Mouse (Mus musculus) hindbrain, embryonic 11.5 days (tissue): ENCODE data around the gene Rbfox2. TPM values are rescaled to one million over a fixed set of nuclear protein-coding genes. Genes with fewer than 3 reads are reported as not detected.

Experiments
- ATAC-seq: fragments of 200-750 bp; cut with Nextera tagmentation; 2 replicates; pipeline ENCODE4 v1.8.0; 2017; ENCODE audit warnings: mild to moderate bottlenecking, moderate TSS enrichment, moderate library complexity; ENCODE audit not compliant: low FRiP score
- DNase-seq: peaks from one replicate; pipeline ENCODE4 v3.0.0-alpha.2; 2015; ENCODE audit warnings: low spot score
- H3K27ac ChIP-seq: fragments of 300-500 bp; sonication (generic); 2 replicates; pipeline ENCODE4 v1.5.1; 2014; ENCODE audit warnings: mild to moderate bottlenecking, low read depth, low read length
- H3K27me3 ChIP-seq: fragments of 300-500 bp; sonication (generic); 2 replicates; pipeline ENCODE4 v1.6.1; 2014; ENCODE audit warnings: mild to moderate bottlenecking, low read length, moderate library complexity, mixed read lengths; ENCODE audit not compliant: control insufficient read depth, insufficient read depth
- H3K36me3 ChIP-seq: fragments of 300-500 bp; sonication (generic); 2 replicates; pipeline ENCODE4 v1.6.1; 2014; ENCODE audit warnings: mild to moderate bottlenecking, low read length, moderate library complexity, mixed read lengths; ENCODE audit not compliant: control insufficient read depth, insufficient read depth
- H3K4me1 ChIP-seq: fragments of 300-500 bp; sonication (generic); replicated peaks from 2 replicates; pipeline ENCODE4 v1.6.1; 2014; ENCODE audit warnings: low read length, mixed read lengths; ENCODE audit not compliant: control insufficient read depth, insufficient read depth
- H3K4me2 ChIP-seq: fragments of 300-500 bp; sonication (generic); replicated peaks from 2 replicates; pipeline ENCODE4 v1.6.1; 2014; ENCODE audit warnings: mild to moderate bottlenecking, low read depth, low read length
- H3K4me3 ChIP-seq: fragments of 300-500 bp; sonication (generic); 2 replicates; pipeline ENCODE4 v1.5.1; 2014; ENCODE audit warnings: low read depth, low read length
- H3K9ac ChIP-seq: fragments of 300-500 bp; sonication (generic); 2 replicates; pipeline ENCODE4 v1.6.1; 2014; ENCODE audit warnings: low read depth, low read length
- H3K9me3 ChIP-seq: fragments of 300-500 bp; sonication (generic); 2 replicates; pipeline ENCODE4 v1.6.1; 2016; ENCODE audit warnings: low read length; ENCODE audit not compliant: control insufficient read depth
- WGBS: fragments of 180-500 bp; shearing (Covaris S2); extraction: QIAGEN DNeasy Blood & Tissue Kit; methylation state at CpG from one replicate; pipeline ENCODE4 v1.1.7; 2014; 5-methylcytosine and 5-hydroxymethylcytosine counted together
- polyA plus RNA-seq: library from polyadenylated mRNA; unstranded; fragments of >200 nt; fragmentation: Nextera tagmentation; extraction: Ambion mirVana; gene quantifications from 2 replicates; pipeline ENCODE4 v1.2.1, GENCODE M21; 2014

The Rbfox2 gene
- polyA plus RNA-seq, 1 experiment from 2014 or later: 142 TPM

- Histone ChIP-seq H3K9me3 (no peaks in the 10 kb centered on the region), H3K4me1 (no peaks in the 10 kb centered on the region), H3K4me3 (no peak overlapping the region), H3K27ac (no peak overlapping the region), H3K9ac (no peak overlapping the region), H3K36me3 (no peaks in the 10 kb centered on the region), H3K4me2 (no peak overlapping the region), H3K27me3 (no peaks in the 10 kb centered on the region)
- ATAC-seq (no peak), DNase-seq (no peak)
- 78% methylated on average over 6 of the region's 6 CpGs for WGBS
These were observed 14.4 kb downstream of the Rbfox2 start for GRCm38 (mm10) chr15:77292381-77292780.

- Histone ChIP-seq H3K9me3 (no peaks in the 10 kb centered on the region), H3K27ac (no peak overlapping the region)
- 57% methylated on average over 7 of the region's 7 CpGs for WGBS
These were observed 15.3 kb downstream of the Rbfox2 start for GRCm38 (mm10) chr15:77291471-77291870.

GRCm38 (mm10) chr15:77290352-77290751, 16.5 kb downstream of the Rbfox2 start:
- H3K9ac ChIP-seq: no peak overlapping the region
- H3K4me1 ChIP-seq: no peaks in the 10 kb centered on the region
- DNase-seq: no peak
- H3K4me2 ChIP-seq: no peak overlapping the region
- H3K27ac ChIP-seq: no peak overlapping the region
- no peak for ATAC-seq
- no peaks in the 10 kb centered on the region for H3K27me3 ChIP-seq
- H3K4me3 ChIP-seq: no peak overlapping the region
- H3K9me3 ChIP-seq: no peaks in the 10 kb centered on the region
- 80% methylated on average over 2 of the region's 2 CpGs for WGBS
- no peaks in the 10 kb centered on the region for H3K36me3 ChIP-seq

More at GRCm38 (mm10) chr15:77291471-77291870, 15.3 kb downstream of the Rbfox2 start:
- Histone ChIP-seq H3K36me3 (no peaks in the 10 kb centered on the region), H3K4me3 (no peak overlapping the region), H3K27me3 (no peaks in the 10 kb centered on the region), H3K4me1 (no peaks in the 10 kb centered on the region), H3K4me2 (no peak overlapping the region), H3K9ac (no peak overlapping the region)
- DNase-seq (no peak), ATAC-seq (no peak)

GRCm38 (mm10) chr15:77280130-77280529, 26.7 kb downstream of the Rbfox2 start:
- H3K4me1 ChIP-seq: no peaks in the 10 kb centered on the region
- WGBS: 95% methylated on average over 1 of the region's 1 CpGs
- no peak overlapping the region for H3K4me2 ChIP-seq
- no peaks in the 10 kb centered on the region for H3K9me3 ChIP-seq
- no peak overlapping the region for H3K27ac ChIP-seq
- H3K27me3 ChIP-seq: no peaks in the 10 kb centered on the region
- H3K36me3 ChIP-seq: no peaks in the 10 kb centered on the region
- DNase-seq (no peak), ATAC-seq (no peak)
- H3K4me3 ChIP-seq: no peak overlapping the region
- H3K9ac ChIP-seq: no peak overlapping the region

GRCm38 (mm10) chr15:77278825-77279224, 28.0 kb downstream of the Rbfox2 start:
- H3K36me3 ChIP-seq: no peaks in the 10 kb centered on the region
- no peak for DNase-seq
- H3K4me3 ChIP-seq: no peak overlapping the region
- ATAC-seq: no peak
- no peak overlapping the region for H3K27ac ChIP-seq
- no peak overlapping the region for H3K9ac ChIP-seq
- 78% methylated on average over 5 of the region's 5 CpGs for WGBS
- no peaks in the 10 kb centered on the region for H3K4me1 ChIP-seq
- H3K4me2 ChIP-seq: no peak overlapping the region
- H3K9me3 ChIP-seq: no peaks in the 10 kb centered on the region
- no peaks in the 10 kb centered on the region for H3K27me3 ChIP-seq

GRCm38 (mm10) chr15:77276838-77277725, 29.7 kb downstream of the Rbfox2 start:
- ATAC-seq (no peak), DNase-seq (no peak)
- no peak overlapping the region for H3K9ac ChIP-seq
- no peaks in the 10 kb centered on the region for H3K9me3 ChIP-seq
- H3K36me3 ChIP-seq: no peaks in the 10 kb centered on the region
- no peak overlapping the region for H3K4me2 ChIP-seq
- no peak overlapping the region for H3K27ac ChIP-seq
- H3K4me3 ChIP-seq: no peak overlapping the region
- H3K27me3 ChIP-seq: no peaks in the 10 kb centered on the region
- no peaks in the 10 kb centered on the region for H3K4me1 ChIP-seq
- 78% methylated on average over 3 of the region's 3 CpGs for WGBS

- Histone ChIP-seq H3K4me1 (no peaks in the 10 kb centered on the region), H3K4me2 (no peak overlapping the region), H3K9ac (no peak overlapping the region), H3K27ac (no peak overlapping the region), H3K27me3 (no peaks in the 10 kb centered on the region), H3K36me3 (no peaks in the 10 kb centered on the region), H3K4me3 (no peak overlapping the region), H3K9me3 (no peaks in the 10 kb centered on the region)
- DNase-seq (no peak), ATAC-seq (no peak)
- WGBS: 94% methylated on average over 1 of the region's 1 CpGs
These were observed 30.5 kb downstream of the Rbfox2 start for GRCm38 (mm10) chr15:77276300-77276699.

GRCm38 (mm10) chr15:77275572-77275971, 31.2 kb downstream of the Rbfox2 start:
- 95% methylated on average over 2 of the region's 2 CpGs for WGBS
- Histone ChIP-seq H3K27me3 (no peaks in the 10 kb centered on the region), H3K4me2 (no peak overlapping the region), H3K36me3 (no peaks in the 10 kb centered on the region), H3K9ac (no peak overlapping the region), H3K9me3 (no peaks in the 10 kb centered on the region), H3K4me1 (no peaks in the 10 kb centered on the region), H3K4me3 (no peak overlapping the region), H3K27ac (no peak overlapping the region)
- no peak for ATAC-seq
- DNase-seq: no peak

- Histone ChIP-seq H3K4me1 (no peaks in the 10 kb centered on the region), H3K4me3 (no peak overlapping the region), H3K36me3 (no peaks in the 10 kb centered on the region), H3K4me2 (no peak overlapping the region), H3K27me3 (no peaks in the 10 kb centered on the region), H3K9me3 (no peaks in the 10 kb centered on the region), H3K27ac (no peak overlapping the region), H3K9ac (no peak overlapping the region)
- no peak for DNase-seq
- 82% methylated on average over 6 of the region's 6 CpGs for WGBS
- no peak for ATAC-seq
These were observed 32.9 kb downstream of the Rbfox2 start for GRCm38 (mm10) chr15:77273947-77274346.
